Mouse (Mus musculus) MEL (cell line): Measurements from ENCODE around the gene Mafb.

Experiments
- CTCF ChIP-seq, 3 experiments: IDR thresholded peaks in 2 of 3; conservative IDR thresholded peaks in 1 of 3; 2 replicates each; pipeline ENCODE4 v1.5.1; 2011 to 2012; ENCODE audit warnings: low read length in 3 of 3, low read depth in 2 of 3, mild to moderate bottlenecking in 2 of 3, improper control_type of control experiment in 1 of 3, inconsistent platforms in 1 of 3, mixed read lengths in 1 of 3, moderate library complexity in 1 of 3; ENCODE audit not compliant: control insufficient read depth in 1 of 3, insufficient read depth in 1 of 3, poor library complexity in 1 of 3, severe bottlenecking in 1 of 3
- ELF1 ChIP-seq: IDR thresholded peaks from 2 replicates; pipeline ENCODE4 v1.6.1; 2014; ENCODE audit warnings: low read depth, mild to moderate bottlenecking, inconsistent platforms, low read length, improper control_type of control experiment, moderate library complexity
- POLR2A ChIP-seq, 2 experiments: IDR thresholded peaks; 2 replicates each; pipeline ENCODE4 v1.6.1; 2011 to 2012; ENCODE audit warnings: low read length in 2 of 2, mild to moderate bottlenecking in 2 of 2, control low read depth in 1 of 2, improper control_type of control experiment in 1 of 2, low read depth in 1 of 2, moderate library complexity in 1 of 2; ENCODE audit not compliant: control insufficient read depth in 1 of 2, insufficient read depth in 1 of 2, poor library complexity in 1 of 2
- SIN3A ChIP-seq: IDR thresholded peaks from 2 replicates; pipeline ENCODE4 v1.6.1; 2012; ENCODE audit warnings: low read length, improper control_type of control experiment, inconsistent platforms
- ZKSCAN1 ChIP-seq: IDR thresholded peaks from 2 replicates; pipeline ENCODE4 v1.6.1; 2012; ENCODE audit warnings: low read depth, mild to moderate bottlenecking, inconsistent platforms, low read length, improper control_type of control experiment, moderate library complexity

DNA sequence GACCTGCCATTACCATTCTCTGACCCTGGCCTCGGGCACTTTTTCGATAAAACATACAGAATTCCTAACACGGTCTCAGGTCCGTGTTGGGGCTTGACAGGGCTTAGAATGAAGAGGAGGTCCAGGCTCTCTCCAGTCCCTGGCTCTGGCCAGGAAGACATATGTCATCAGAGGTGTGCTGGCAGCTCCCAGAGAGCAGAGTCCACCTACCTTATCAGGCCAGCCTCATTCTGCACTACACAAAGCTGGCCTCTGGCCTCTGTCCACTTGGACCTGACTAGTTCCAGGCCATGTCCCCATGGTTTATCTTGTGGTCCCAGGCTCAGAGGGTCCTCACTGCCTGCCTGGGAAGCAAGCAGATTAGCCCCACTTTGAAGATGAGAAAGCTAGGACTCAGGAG lies 17.3 kb downstream of the Mafb start:
- TF ChIP-seq ELF1: no peak
- no peak for TF ChIP-seq CTCF (IDR thresholded peaks at IDR 0.05 in 2 of 3, conservative IDR thresholded peaks at IDR 0.05 in 1 of 3; ENCODE audit: control insufficient read depth in 1 of 3, insufficient read depth in 1 of 3, low read depth in 2 of 3, low read length in 3 of 3, poor library complexity in 1 of 3, severe bottlenecking in 1 of 3)
- no peak for TF ChIP-seq SIN3A
- TF ChIP-seq ZKSCAN1: no peak
- no peak for TF ChIP-seq POLR2A (IDR thresholded peaks at IDR 0.05; ENCODE audit: control insufficient read depth in 1 of 2, insufficient read depth in 1 of 2, low read depth in 1 of 2, low read length in 2 of 2, poor library complexity in 1 of 2)
